Mouse (Mus musculus) liver, embryonic 14.5 days (tissue): ENCODE data around the gene Galm. TPM values are rescaled to one million over a fixed set of nuclear protein-coding genes. Genes with fewer than 3 reads are reported as not detected.
"Not testable (repeated sequence)": the region's sequence is repeated elsewhere in the genome, so short reads cannot be mapped to it uniquely, and the experiment has no call there.

ENCODE experiments used
- ATAC-seq: fragments of 200-750 bp; cut with Nextera tagmentation; 2 replicates; pipeline ENCODE4 v1.8.0; 2017; ENCODE audit warnings: moderate number of reproducible peaks, mild to moderate bottlenecking, moderate library complexity; ENCODE audit not compliant: insufficient read depth
- DNase-seq, 3 experiments: peaks; one replicate each; pipeline ENCODE4 v3.0.0-alpha.2; 2012 to 2013; ENCODE audit warnings: low read depth in 3 of 3, low spot score in 3 of 3
- H3K27ac ChIP-seq: fragments of 300-500 bp; sonication (generic); 2 replicates; pipeline ENCODE4 v1.5.1; 2014; ENCODE audit warnings: moderate library complexity, mild to moderate bottlenecking, control low read depth, inconsistent platforms
- H3K27me3 ChIP-seq: fragments of 300-500 bp; sonication (generic); 2 replicates; pipeline ENCODE4 v1.6.1; 2014; ENCODE audit warnings: mild to moderate bottlenecking, low read length, moderate library complexity; ENCODE audit not compliant: control insufficient read depth, insufficient read depth
- H3K36me3 ChIP-seq: fragments of 300-500 bp; sonication (generic); replicated peaks from 2 replicates; pipeline ENCODE4 v1.6.1; 2014; ENCODE audit warnings: low read depth; ENCODE audit not compliant: control insufficient read depth, insufficient read depth
- H3K4me1 ChIP-seq, 2 experiments: fragments of 200-500 bp in 1 of 2; fragments of 300-500 bp in 1 of 2; sonication (generic) in 1 of 2; replicated peaks; 2 replicates each; pipeline ENCODE4 v1.6.1; 2012 to 2014; ENCODE audit warnings: antibody characterized with exemption in 1 of 2, inconsistent platforms in 1 of 2, low read length in 1 of 2; ENCODE audit not compliant: control insufficient read depth in 2 of 2, insufficient read depth in 2 of 2
- H3K4me2 ChIP-seq: fragments of 300-500 bp; sonication (generic); 2 replicates; pipeline ENCODE4 v1.6.1; 2014; ENCODE audit warnings: low read depth, mild to moderate bottlenecking, control low read depth, moderate library complexity
- H3K4me3 ChIP-seq, 2 experiments: fragments of 200-500 bp in 1 of 2; fragments of 300-500 bp in 1 of 2; sonication (generic) in 1 of 2; 2 replicates each; pipeline ENCODE4 v1.5.1; 2012 to 2014; ENCODE audit warnings: low read depth in 2 of 2, low read length in 2 of 2, mild to moderate bottlenecking in 2 of 2, control low read depth in 1 of 2, inconsistent platforms in 1 of 2, moderate library complexity in 1 of 2; ENCODE audit not compliant: insufficient read depth in 1 of 2
- H3K9ac ChIP-seq: fragments of 300-500 bp; sonication (generic); replicated peaks from 2 replicates; pipeline ENCODE4 v1.6.1; 2014; ENCODE audit warnings: mild to moderate bottlenecking, control low read depth, moderate library complexity
- H3K9me3 ChIP-seq: fragments of 300-500 bp; sonication (generic); 2 replicates; pipeline ENCODE4 v1.6.1; 2016; ENCODE audit warnings: low read length, mixed read lengths; ENCODE audit not compliant: control insufficient read depth
- CTCF ChIP-seq: IDR thresholded peaks from 2 replicates; pipeline ENCODE4 v1.5.1; 2016; ENCODE audit warnings: antibody characterized with exemption, low read depth, control low read depth
- EP300 ChIP-seq: IDR thresholded peaks from 2 replicates; pipeline ENCODE4 v1.6.1; 2016; ENCODE audit warnings: antibody characterized with exemption, low read depth
- WGBS: fragments of 180-500 bp; shearing (Covaris S2); extraction: QIAGEN DNeasy Blood & Tissue Kit; methylation state at CpG from one replicate; pipeline ENCODE4 v1.1.7; 2014; ENCODE audit not compliant: insufficient replicate concordance; 5-methylcytosine and 5-hydroxymethylcytosine counted together
- polyA plus RNA-seq, 2 experiments: library from polyadenylated mRNA; depleted of rRNA in 1 of 2; stranded (reverse) in 1 of 2; unstranded in 1 of 2; fragments of >200 nt; fragmentation: Nextera tagmentation in 1 of 2; extraction: Ambion mirVana in 1 of 2; gene quantifications; 2 replicates each; pipeline versions ENCODE4 v1.2.1 to v1.2.3; 2012 to 2014

The Galm gene
- polyA plus RNA-seq, 2 experiments, result 14.0 to 22.7 TPM

DNA sequence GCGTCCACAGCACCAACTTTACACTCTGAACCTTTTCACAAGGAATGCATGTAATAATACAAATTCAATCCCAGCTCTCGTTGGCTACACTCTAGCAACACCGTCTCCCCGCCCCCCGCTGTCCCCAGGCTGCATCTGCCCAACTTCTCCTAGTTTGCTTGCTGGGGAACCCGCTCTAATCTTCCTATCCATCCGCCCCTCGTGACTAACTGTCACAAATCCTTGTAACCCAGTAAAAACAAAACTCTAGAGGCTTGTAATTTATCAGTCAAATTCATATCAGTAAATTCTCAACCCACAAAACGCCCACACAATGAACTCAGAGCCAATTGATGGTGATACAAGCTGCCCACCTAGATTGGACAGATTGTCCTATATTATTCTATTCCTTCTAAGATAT lies 93.9 kb downstream of the Galm start:
- DNase-seq, result no peak
- no peak for ATAC-seq
- Histone ChIP-seq H3K9me3 (no peaks in the 10 kb centered on the region), H3K4me1 (peaks cover 7 to 8% of the 10 kb centered on the region in 2 experiments; a peak in 3 of 4 replicates), H3K4me2 (no peak overlapping the region), H3K27me3 (no peaks in the 10 kb centered on the region), H3K36me3 (no peaks in the 10 kb centered on the region), H3K4me3 (no peak overlapping the region), H3K27ac (no peak overlapping the region), H3K9ac (no peak overlapping the region)
- TF ChIP-seq CTCF (no peak), EP300 (no peak)
- WGBS, result 31% methylated on average over 9 of the region's 9 CpGs

DNA sequence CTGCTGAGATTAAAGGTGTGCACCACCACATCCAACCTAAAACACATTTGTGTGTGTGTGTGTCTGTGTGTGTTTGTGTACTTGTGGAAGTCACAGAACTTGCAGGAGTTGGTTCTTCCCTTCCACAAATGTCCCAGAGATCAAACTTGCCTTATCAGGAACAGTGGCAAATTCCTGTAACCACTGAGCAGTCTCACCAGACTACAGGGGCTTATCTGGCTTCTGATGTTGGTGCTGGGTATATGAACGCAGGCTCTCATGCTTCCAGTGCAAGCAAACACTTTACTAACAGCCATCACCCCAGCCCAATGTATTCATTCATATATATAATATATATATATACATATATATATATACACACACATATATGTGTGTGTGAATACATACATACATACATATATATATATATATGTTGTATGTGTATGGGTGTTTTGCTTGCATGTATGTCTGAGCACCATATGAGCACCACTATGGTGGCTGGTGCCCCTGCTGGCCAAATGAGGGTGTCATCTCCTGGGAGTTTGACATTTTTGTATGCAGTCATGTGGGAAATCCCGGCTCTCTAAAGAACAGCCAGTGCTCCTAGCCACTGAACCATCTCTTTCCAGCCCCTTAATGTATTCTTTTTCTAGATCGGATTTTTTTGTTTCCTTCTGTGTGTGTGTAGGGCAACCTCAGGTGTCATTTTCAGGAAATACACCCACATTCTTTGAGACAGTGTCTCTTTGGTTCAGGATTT lies 94.8 kb downstream of the Galm start:
- no peak overlapping the region for H3K9ac ChIP-seq
- no peak overlapping the region for H3K27ac ChIP-seq
- H3K4me3 ChIP-seq, result no peak overlapping the region
- peak in 1 of 3 experiments; percentile 30 for DNase-seq
- H3K36me3 ChIP-seq, result no peaks in the 10 kb centered on the region
- TF ChIP-seq EP300, result no peak
- TF ChIP-seq CTCF, result peak; percentile 58
- no peak overlapping the region for H3K4me2 ChIP-seq
- peaks cover 7 to 8% of the 10 kb centered on the region in 2 experiments; a peak in 3 of 4 replicates for H3K4me1 ChIP-seq
- H3K27me3 ChIP-seq, result no peaks in the 10 kb centered on the region
- WGBS, result 42% methylated on average over 3 of the region's 3 CpGs
- ATAC-seq, result no peak
- H3K9me3 ChIP-seq, result no peaks in the 10 kb centered on the region

DNA sequence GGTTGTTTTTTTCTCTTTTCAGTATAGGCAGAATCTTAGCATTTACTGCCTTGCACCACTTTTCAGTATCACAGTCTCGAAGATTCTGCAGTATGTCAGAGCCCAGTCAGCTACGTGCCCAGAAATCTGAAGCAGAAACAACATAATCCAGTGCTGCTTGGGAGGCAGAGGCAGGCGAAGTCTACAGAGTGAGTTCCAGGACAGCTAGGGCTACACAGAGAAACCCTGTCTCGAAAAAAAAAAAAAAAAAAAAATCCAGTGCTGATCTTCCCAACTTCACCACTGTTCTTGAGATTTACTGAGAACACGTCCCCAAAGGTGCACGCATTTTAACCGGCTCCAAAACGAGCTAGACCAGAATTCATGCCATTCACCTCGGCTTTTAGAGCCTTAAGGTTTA lies 96.6 kb downstream of the Galm start:
- 7% methylated on average over 9 of the region's 9 CpGs for WGBS
- peak; percentile 39 for ATAC-seq
- H3K27ac ChIP-seq, result peak overlapping the region; percentile 79; the same call in 1 of the 2 replicates
- no peaks in the 10 kb centered on the region for H3K9me3 ChIP-seq
- TF ChIP-seq CTCF (no peak), EP300 (no peak)
- H3K9ac ChIP-seq, result peak overlapping the region; percentile 87
- H3K4me2 ChIP-seq, result peak overlapping the region; percentile 82
- H3K4me3 ChIP-seq, result peak overlapping the region; percentile 75 to 87
- peaks cover 7 to 8% of the 10 kb centered on the region in 2 experiments; a peak in 3 of 4 replicates for H3K4me1 ChIP-seq
- H3K36me3 ChIP-seq, result no peaks in the 10 kb centered on the region; the same call in none of the 2 replicates
- DNase-seq, result no peak
- H3K27me3 ChIP-seq, result no peaks in the 10 kb centered on the region

DNA sequence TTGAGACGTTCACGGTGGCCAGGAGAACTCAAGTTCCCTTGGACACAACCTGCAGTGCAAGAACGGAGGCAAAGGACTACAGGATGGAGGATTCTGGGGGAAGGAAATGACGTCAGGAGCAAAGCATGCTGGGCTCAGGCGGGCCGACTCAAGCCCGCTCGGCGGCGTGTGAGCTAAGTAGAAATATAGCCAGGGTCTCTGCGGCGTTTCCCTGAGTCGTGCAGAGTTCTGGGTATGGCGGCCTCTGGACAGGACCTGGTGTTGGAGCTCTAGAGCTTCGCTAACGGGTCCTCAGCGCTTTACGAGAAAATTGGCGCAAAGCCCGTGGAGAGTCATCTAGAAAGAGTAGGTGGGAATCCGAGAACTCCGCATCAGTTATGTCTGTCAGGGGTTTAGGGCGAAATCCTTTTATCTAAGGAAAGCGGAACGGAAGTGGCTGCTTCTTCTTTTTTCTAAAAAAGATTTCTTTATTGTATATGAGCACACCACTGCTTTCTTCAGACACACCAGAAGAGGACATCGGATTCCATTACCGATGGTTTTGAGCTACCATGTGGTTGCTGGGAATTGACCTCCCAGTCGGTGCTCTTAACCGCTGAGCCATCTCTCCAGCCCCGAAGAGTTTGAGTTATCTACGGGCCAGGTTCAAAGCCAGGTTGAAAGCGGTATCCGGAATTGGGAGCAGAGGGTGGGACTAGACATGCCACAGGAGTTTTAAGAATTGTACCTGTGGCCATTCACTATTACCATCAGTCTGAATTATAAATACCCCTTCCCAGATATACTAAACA lies 97.2 kb downstream of the Galm start, which contains the start of gene Gemin6:
Gene Gemin6 (plus strand): TSS at position 116 of the 791 bp plus-strand sequence.
- Histone ChIP-seq H3K9me3 (no peaks in the 10 kb centered on the region), H3K4me3 (peak within 1 kb of the TSS; percentile 75 to 87), H3K27me3 (no peaks in the 10 kb centered on the region), H3K36me3 (no peaks in the 10 kb centered on the region; the same call in none of the 2 replicates), H3K4me1 (peaks cover 7 to 8% of the 10 kb centered on the region in 2 experiments; a peak in 3 of 4 replicates), H3K27ac (peak within 1 kb of the TSS; percentile 79), H3K4me2 (peak within 1 kb of the TSS; percentile 82), H3K9ac (peak within 1 kb of the TSS; percentile 87)
- ATAC-seq, result peak; percentile 97
- WGBS, result under 1% methylated on average over 33 of the region's 33 CpGs
- TF ChIP-seq EP300 (no peak), CTCF (peak; percentile 15; the same call in 1 of the 2 replicates)
- DNase-seq, result peak; percentile 79 to 83 (median 79)

DNA sequence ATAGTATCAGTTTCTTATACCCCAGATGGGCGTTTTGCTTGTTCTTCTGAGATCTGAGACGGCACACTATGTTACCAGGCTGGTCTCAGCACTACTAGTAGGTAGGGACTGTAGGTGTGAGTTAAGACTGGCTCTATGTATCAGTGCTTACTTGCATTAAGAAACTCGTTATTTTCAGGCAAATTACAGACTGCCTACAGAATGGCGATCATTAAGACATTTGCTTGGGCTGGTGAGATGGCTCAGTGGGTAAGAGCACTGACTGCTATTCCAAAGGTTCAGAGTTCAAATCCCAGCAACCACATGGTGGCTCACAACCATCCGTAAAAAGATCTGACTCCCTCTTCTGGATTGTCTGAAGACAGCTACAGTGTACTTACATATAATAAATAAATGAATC lies 97.9 kb downstream of the Galm start:
- Histone ChIP-seq H3K27ac (peak overlapping the region; percentile 79; the same call in 1 of the 2 replicates), H3K4me2 (peak overlapping the region; percentile 82), H3K4me3 (peak overlapping the region; percentile 75 to 87), H3K9ac (peak overlapping the region; percentile 87)
- not testable (repeated sequence) for H3K4me1 ChIP-seq, H3K9me3 ChIP-seq, H3K36me3 ChIP-seq, H3K27me3 ChIP-seq, ATAC-seq, DNase-seq
- 24% methylated on average over 4 of the region's 5 CpGs for WGBS
